7 mouse cellular contexts compared by ENCODE assay signal in genomic region chr2:157135014-157135413, GRCm38 (mm10). TPM values are rescaled to one million over a fixed set of nuclear protein-coding genes. Genes with fewer than 3 reads are reported as not detected.
A peak's percentile ranks its signal among the peaks of the same experiment; 100 is the strongest.
DNase-seq lines count a peak whose midpoint lies in the region; ATAC-seq lines count a peak whose summit lies in the region.

Gene Samhd1 (minus strand): TSS chr2:157135265.

- no peaks in the 10 kb centered on the region for H3K9me3 ChIP-seq in embryonic facial prominence, embryonic 11.5 days (replicated peaks; ENCODE audit: control insufficient read depth, low read length)
- no peaks in the 10 kb centered on the region for H3K9me3 ChIP-seq in limb, embryonic 11.5 days (ENCODE audit: control insufficient read depth, low read length)
- H3K9me3 ChIP-seq in midbrain, embryonic 14.5 days (ENCODE audit: control insufficient read depth, low read length), result peaks cover 4% of the 10 kb centered on the region; the same call in 1 of the 2 replicates

- DNase-seq in adrenal gland, postnatal 14 days, result peak; percentile 98
- peak; percentile 94 for DNase-seq in embryonic facial prominence, embryonic 11.5 days (ENCODE audit: low spot score)
- DNase-seq in heart, adult 11 months, result peak; percentile 100
- DNase-seq in kidney, adult 18-20 months, result peak; percentile 94
- DNase-seq in limb, embryonic 11.5 days (ENCODE audit: low spot score), result peak; percentile 92
- peak; percentile 96 for DNase-seq in midbrain, embryonic 14.5 days
- peak; percentile 95 to 97 for DNase-seq in spleen, adult 18-20 months

- no peaks in the 10 kb centered on the region for H3K4me1 ChIP-seq in embryonic facial prominence, embryonic 11.5 days (ENCODE audit: control insufficient read depth, insufficient read depth, low read length)
- no peaks in the 10 kb centered on the region for H3K4me1 ChIP-seq in limb, embryonic 11.5 days (ENCODE audit: control insufficient read depth, insufficient read depth, low read length)
- peaks cover 5% of the 10 kb centered on the region; the same call in 1 of the 2 replicates for H3K4me1 ChIP-seq in midbrain, embryonic 14.5 days (ENCODE audit: control insufficient read depth, insufficient read depth, low read length)

- peak within 1 kb of the TSS; percentile 72 for H3K4me3 ChIP-seq in embryonic facial prominence, embryonic 11.5 days (ENCODE audit: low read depth, low read length)
- H3K4me3 ChIP-seq in limb, embryonic 11.5 days (ENCODE audit: low read depth, low read length), result peak within 1 kb of the TSS; percentile 50
- H3K4me3 ChIP-seq in midbrain, embryonic 14.5 days (replicated peaks; ENCODE audit: low read depth, low read length), result peak within 1 kb of the TSS; percentile 63

- ATAC-seq in embryonic facial prominence, embryonic 11.5 days (replicated peaks; ENCODE audit: insufficient number of reproducible peaks, low FRiP score, low TSS enrichment, low read depth), result peak; percentile 89
- peak; percentile 77 for ATAC-seq in limb, embryonic 11.5 days (ENCODE audit: insufficient number of reproducible peaks, low FRiP score, low TSS enrichment, low read depth)
- peak; percentile 89 for ATAC-seq in midbrain, embryonic 14.5 days (ENCODE audit: low FRiP score, low TSS enrichment)

- no peak within 1 kb of the TSS for H3K27ac ChIP-seq in embryonic facial prominence, embryonic 11.5 days (replicated peaks; ENCODE audit: low read depth, low read length)
- H3K27ac ChIP-seq in limb, embryonic 11.5 days (replicated peaks; ENCODE audit: low read depth, low read length), result no peak within 1 kb of the TSS
- H3K27ac ChIP-seq in midbrain, embryonic 14.5 days (replicated peaks; ENCODE audit: low read depth, low read length), result peak within 1 kb of the TSS; percentile 52; the same call in 1 of the 2 replicates

- no peaks in the 10 kb centered on the region for H3K36me3 ChIP-seq in embryonic facial prominence, embryonic 11.5 days (replicated peaks; ENCODE audit: control insufficient read depth, insufficient read depth, low read depth, low read length)
- no peaks in the 10 kb centered on the region for H3K36me3 ChIP-seq in limb, embryonic 11.5 days (ENCODE audit: control insufficient read depth, insufficient read depth, low read length)
- no peaks in the 10 kb centered on the region for H3K36me3 ChIP-seq in midbrain, embryonic 14.5 days (ENCODE audit: control insufficient read depth, insufficient read depth, low read length)

- no peaks in the 10 kb centered on the region for H3K27me3 ChIP-seq in embryonic facial prominence, embryonic 11.5 days (ENCODE audit: control insufficient read depth, insufficient read depth, low read length)
- no peaks in the 10 kb centered on the region for H3K27me3 ChIP-seq in limb, embryonic 11.5 days (ENCODE audit: control insufficient read depth, insufficient read depth, low read length)
- no peaks in the 10 kb centered on the region for H3K27me3 ChIP-seq in midbrain, embryonic 14.5 days (ENCODE audit: control insufficient read depth, insufficient read depth, low read length)

- WGBS in embryonic facial prominence, embryonic 11.5 days, result 0% methylated on average over 32 of the region's 32 CpGs
- under 1% methylated on average over 32 of the region's 32 CpGs for WGBS in limb, embryonic 11.5 days
- under 1% methylated on average over 32 of the region's 32 CpGs for WGBS in midbrain, embryonic 14.5 days

- H3K9ac ChIP-seq in embryonic facial prominence, embryonic 11.5 days (replicated peaks; ENCODE audit: low read length), result peak within 1 kb of the TSS; percentile 68
- peak within 1 kb of the TSS; percentile 45 for H3K9ac ChIP-seq in limb, embryonic 11.5 days (ENCODE audit: low read length)
- peak within 1 kb of the TSS; percentile 66 for H3K9ac ChIP-seq in midbrain, embryonic 14.5 days (replicated peaks; ENCODE audit: low read length)

- peak within 1 kb of the TSS; percentile 82 for H3K4me2 ChIP-seq in embryonic facial prominence, embryonic 11.5 days (ENCODE audit: low read depth, low read length)
- peak within 1 kb of the TSS; percentile 57 for H3K4me2 ChIP-seq in limb, embryonic 11.5 days (ENCODE audit: low read depth, severe bottlenecking)
- H3K4me2 ChIP-seq in midbrain, embryonic 14.5 days (ENCODE audit: low read length), result peak within 1 kb of the TSS; percentile 97

RNA-seq across cellular contexts. Expression of gene Samhd1, which starts in this region (rescaled TPM):
- 26.4 and 49.8 TPM in 2 replicates for total RNA-seq in adrenal gland, postnatal 14 days (2021)
- polyA plus RNA-seq in embryonic facial prominence, embryonic 11.5 days (2014; fragmentation: Nextera tagmentation; extraction: Ambion mirVana), result 33.3 and 34.0 TPM in 2 replicates
- polyA plus RNA-seq in limb, embryonic 11.5 days (2014; fragmentation: Nextera tagmentation; extraction: Ambion mirVana), result 27.5 and 27.9 TPM in 2 replicates
- 9.2 and 12.1 TPM in 2 replicates for polyA plus RNA-seq in midbrain, embryonic 14.5 days (2014; fragmentation: Nextera tagmentation; extraction: Ambion mirVana)
